Mouse (Mus musculus) forebrain, embryonic 16.5 days (tissue): ENCODE measurements at regions not wholly inside any gene's neighbourhood (a gene's known extent, or its start where the extent isn't known, plus 50 kb on each side); places are given as distances from the start of the nearest gene placed in this dataset.

Experiments used
- ATAC-seq: fragments of 200-750 bp; cut with Nextera tagmentation; 2 replicates; pipeline ENCODE4 v1.8.0; 2017; ENCODE audit warnings: mild to moderate bottlenecking, moderate library complexity
- H3K27ac ChIP-seq: fragments of 300-500 bp; sonication (generic); 2 replicates; pipeline ENCODE4 v1.5.1; 2014; ENCODE audit warnings: low read length, control low read depth
- H3K27me3 ChIP-seq: fragments of 300-500 bp; sonication (generic); replicated peaks from 2 replicates; pipeline ENCODE4 v1.6.1; 2014; ENCODE audit warnings: low read length; ENCODE audit not compliant: control insufficient read depth, insufficient read depth
- H3K36me3 ChIP-seq: fragments of 300-500 bp; sonication (generic); 2 replicates; pipeline ENCODE4 v1.6.1; 2014; ENCODE audit not compliant: control insufficient read depth, insufficient read depth
- H3K4me1 ChIP-seq: fragments of 300-500 bp; sonication (generic); replicated peaks from 2 replicates; pipeline ENCODE4 v1.6.1; 2014; ENCODE audit warnings: low read length; ENCODE audit not compliant: control insufficient read depth, insufficient read depth
- H3K4me2 ChIP-seq: fragments of 300-500 bp; sonication (generic); 2 replicates; pipeline ENCODE4 v1.6.1; 2014; ENCODE audit warnings: mild to moderate bottlenecking, low read length, control low read depth
- H3K4me3 ChIP-seq: fragments of 300-500 bp; sonication (generic); replicated peaks from 2 replicates; pipeline ENCODE4 v1.5.1; 2014; ENCODE audit warnings: mild to moderate bottlenecking, low read length, control low read depth
- H3K9ac ChIP-seq: fragments of 300-500 bp; sonication (generic); replicated peaks from 2 replicates; pipeline ENCODE4 v1.6.1; 2014; ENCODE audit warnings: low read depth, low read length, control low read depth
- H3K9me3 ChIP-seq: fragments of 300-500 bp; sonication (generic); 2 replicates; pipeline ENCODE4 v1.6.1; 2016; ENCODE audit warnings: low read length; ENCODE audit not compliant: control insufficient read depth
- WGBS: fragments of 180-500 bp; shearing (Covaris S2); extraction: QIAGEN DNeasy Blood & Tissue Kit; methylation state at CpG from one replicate; pipeline ENCODE4 v1.1.7; 2014; 5-methylcytosine and 5-hydroxymethylcytosine counted together

GRCm38 (mm10) chr5:7428291-7428690 is 83.7 kb upstream of the Zfp804b start:
- Histone ChIP-seq H3K9ac (no peak overlapping the region), H3K4me1 (no peaks in the 10 kb centered on the region)

DNA sequence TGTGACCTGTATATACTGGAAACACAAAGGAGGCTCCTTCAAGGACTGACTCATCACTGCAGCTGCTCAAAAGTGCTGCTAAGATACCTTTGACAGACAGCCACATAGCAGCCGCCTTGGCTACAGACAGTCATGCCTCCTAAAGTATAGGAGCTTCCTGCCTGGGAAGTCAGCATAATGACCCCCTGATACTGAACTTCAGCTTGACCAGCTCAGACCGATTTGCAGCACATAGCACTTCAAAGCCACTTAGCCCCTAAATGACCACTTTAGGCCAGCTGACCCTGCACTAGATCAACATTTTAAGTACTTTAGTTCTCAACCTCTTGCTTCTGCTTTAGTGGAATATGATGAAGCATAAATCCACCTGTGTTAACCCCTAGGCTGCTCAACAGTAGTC is 91.9 kb upstream of the Zfp804b start:
- Histone ChIP-seq H3K9ac (no peak overlapping the region), H3K4me3 (no peak overlapping the region), H3K27me3 (no peaks in the 10 kb centered on the region), H3K4me2 (no peak overlapping the region), H3K27ac (no peak overlapping the region), H3K4me1 (no peaks in the 10 kb centered on the region), H3K36me3 (no peaks in the 10 kb centered on the region), H3K9me3 (no peaks in the 10 kb centered on the region)
- WGBS: 83% methylated on average over 2 of the region's 2 CpGs
- no peak for ATAC-seq

More at GRCm38 (mm10) chr5:7428291-7428690, 83.7 kb upstream of the Zfp804b start:
- Histone ChIP-seq H3K9me3 (no peaks in the 10 kb centered on the region), H3K36me3 (no peaks in the 10 kb centered on the region), H3K4me3 (no peak overlapping the region), H3K27me3 (no peaks in the 10 kb centered on the region), H3K27ac (no peak overlapping the region), H3K4me2 (no peak overlapping the region)
- ATAC-seq: no peak
- WGBS: 35% methylated on average over 5 of the region's 5 CpGs

DNA sequence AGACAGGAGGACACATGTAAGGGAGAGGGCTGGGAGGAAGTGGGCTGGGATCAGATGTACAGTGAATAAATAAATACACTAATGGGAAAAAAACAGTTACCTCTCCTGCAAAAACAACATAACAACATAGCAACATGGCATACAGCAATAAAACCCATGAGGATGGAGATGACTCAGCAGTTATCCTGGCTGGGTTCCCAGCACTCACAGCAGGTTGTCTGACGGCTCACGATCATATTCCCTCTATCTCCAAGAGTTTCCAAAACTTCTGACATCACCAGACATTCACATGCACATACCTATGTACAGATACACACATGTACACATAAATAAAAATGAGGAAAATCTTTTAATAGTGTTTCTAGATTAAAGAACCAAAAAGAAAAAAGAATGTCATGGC is 103.4 kb upstream of the Zfp804b start:
- H3K9me3 ChIP-seq: no peaks in the 10 kb centered on the region
- no peak overlapping the region for H3K4me2 ChIP-seq
- H3K27me3 ChIP-seq: no peaks in the 10 kb centered on the region
- H3K9ac ChIP-seq: no peak overlapping the region
- no peak overlapping the region for H3K27ac ChIP-seq
- H3K36me3 ChIP-seq: no peaks in the 10 kb centered on the region
- H3K4me1 ChIP-seq: no peaks in the 10 kb centered on the region
- 51% methylated on average over 2 of the region's 2 CpGs for WGBS
- no peak overlapping the region for H3K4me3 ChIP-seq
- no peak for ATAC-seq

DNA sequence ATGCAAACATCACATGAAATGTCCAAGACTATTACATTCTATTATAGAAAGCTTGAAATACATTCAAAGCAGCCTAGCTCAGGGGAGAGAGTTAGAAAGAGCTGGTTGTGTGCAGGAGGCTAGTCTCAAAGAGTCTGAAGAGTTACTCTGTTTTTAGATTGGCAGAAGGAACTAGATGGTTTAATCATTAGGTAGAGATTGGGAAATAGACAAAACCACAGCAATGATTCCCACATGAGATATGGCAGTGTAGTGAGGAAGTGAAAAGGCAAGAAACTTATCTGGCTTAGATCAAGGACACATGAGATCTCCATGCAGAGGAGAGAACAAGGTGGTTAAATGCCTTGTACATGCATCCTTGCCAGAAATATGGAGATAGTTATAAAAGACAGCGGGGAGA is 110.3 kb upstream of the Zfp804b start:
- Histone ChIP-seq H3K27me3 (no peaks in the 10 kb centered on the region), H3K27ac (no peak overlapping the region), H3K4me1 (no peaks in the 10 kb centered on the region), H3K36me3 (no peaks in the 10 kb centered on the region), H3K9me3 (no peaks in the 10 kb centered on the region), H3K4me2 (no peak overlapping the region), H3K4me3 (no peak overlapping the region), H3K9ac (no peak overlapping the region)
- ATAC-seq: no peak
- 93% methylated on average over 1 of the region's 1 CpGs for WGBS

DNA sequence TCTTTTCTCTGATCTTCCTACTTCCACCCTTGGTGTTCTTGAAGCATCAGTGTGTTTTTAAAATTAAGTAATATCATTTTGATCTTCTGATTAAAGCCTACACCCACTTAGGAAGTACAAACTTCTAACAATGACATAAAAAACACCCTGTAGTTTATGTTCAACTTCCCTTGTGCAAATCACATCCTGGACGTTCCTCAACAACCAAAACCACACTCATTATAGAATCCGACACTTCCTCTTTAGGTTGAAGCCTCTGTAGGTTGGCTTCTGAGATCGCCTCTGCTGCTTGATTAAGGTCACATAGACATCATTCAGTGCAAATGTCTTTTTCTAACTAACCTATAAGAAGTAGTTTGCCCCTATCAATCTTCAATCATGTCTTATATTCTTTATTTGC is 112.5 kb upstream of the Zfp804b start:
- Histone ChIP-seq H3K27ac (no peak overlapping the region), H3K4me1 (no peaks in the 10 kb centered on the region), H3K27me3 (no peaks in the 10 kb centered on the region), H3K4me3 (no peak overlapping the region), H3K9ac (no peak overlapping the region), H3K9me3 (no peaks in the 10 kb centered on the region), H3K36me3 (no peaks in the 10 kb centered on the region), H3K4me2 (no peak overlapping the region)
- no peak for ATAC-seq
- 75% methylated on average over 3 of the region's 3 CpGs for WGBS

- no peaks in the 10 kb centered on the region for H3K9me3 ChIP-seq
- no peak overlapping the region for H3K4me3 ChIP-seq
- H3K27me3 ChIP-seq: no peaks in the 10 kb centered on the region
- no peak overlapping the region for H3K9ac ChIP-seq
- no peak overlapping the region for H3K27ac ChIP-seq
- H3K36me3 ChIP-seq: no peaks in the 10 kb centered on the region
- no peak overlapping the region for H3K4me2 ChIP-seq
- WGBS: 75% methylated on average over 2 of the region's 2 CpGs
- no peaks in the 10 kb centered on the region for H3K4me1 ChIP-seq
- ATAC-seq: no peak
These were observed 144.6 kb upstream of the Zfp804b start for GRCm38 (mm10) chr5:7489150-7489549.

DNA sequence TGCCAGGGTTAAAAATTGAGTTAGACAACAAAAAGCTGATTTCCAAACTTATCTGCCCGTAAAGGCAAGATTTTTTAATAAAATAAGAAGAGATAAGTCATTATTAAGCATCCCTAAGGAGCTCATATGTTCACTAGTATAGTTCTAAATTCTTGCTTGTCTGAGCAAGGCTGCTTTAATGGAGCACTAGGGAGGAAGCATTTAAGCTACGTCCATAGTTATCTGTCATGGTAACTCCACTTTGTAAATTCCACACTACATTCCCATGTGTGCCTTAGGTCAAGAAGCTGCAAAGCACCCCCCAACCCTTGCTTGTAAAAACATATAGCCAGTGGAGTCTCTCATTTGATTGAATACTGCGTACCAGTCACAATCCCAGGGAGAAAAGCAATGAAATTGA is 145.0 kb upstream of the Zfp804b start:
- no peak for ATAC-seq
- H3K27ac ChIP-seq: no peak overlapping the region
- 89% methylated on average over 3 of the region's 3 CpGs for WGBS
- no peaks in the 10 kb centered on the region for H3K36me3 ChIP-seq
- no peak overlapping the region for H3K4me2 ChIP-seq
- H3K9ac ChIP-seq: no peak overlapping the region
- H3K4me1 ChIP-seq: no peaks in the 10 kb centered on the region
- no peak overlapping the region for H3K4me3 ChIP-seq
- no peaks in the 10 kb centered on the region for H3K27me3 ChIP-seq
- no peaks in the 10 kb centered on the region for H3K9me3 ChIP-seq

DNA sequence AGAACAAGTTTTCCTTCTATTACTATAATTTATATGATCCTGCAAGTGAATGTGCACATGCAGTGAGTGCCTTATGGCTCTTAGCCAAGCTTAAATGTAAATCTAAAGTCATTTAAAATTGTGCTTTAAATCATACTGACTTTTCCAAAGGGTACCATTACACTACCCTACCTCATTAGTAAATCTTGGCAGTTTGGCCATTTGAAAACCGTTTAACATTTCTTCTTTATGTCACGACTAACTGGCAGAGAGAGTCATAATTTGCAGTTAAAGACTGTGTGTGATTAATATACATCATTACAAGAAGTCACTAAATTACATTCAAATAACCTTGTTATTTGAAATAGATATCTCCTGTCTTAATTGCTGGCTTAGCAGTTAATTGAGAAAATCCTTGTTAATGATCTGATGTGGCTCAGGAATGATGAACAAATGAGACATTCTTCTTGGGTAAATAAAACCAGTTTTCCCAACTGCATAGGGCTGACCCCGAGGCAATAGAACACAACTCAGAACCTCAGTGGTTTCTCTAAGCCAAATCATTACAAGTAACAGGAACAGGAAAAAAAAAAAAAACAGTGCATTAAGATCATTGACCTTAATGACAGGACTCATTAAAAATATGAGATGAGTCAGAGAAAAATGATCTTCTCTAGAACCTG is 173.1 kb upstream of the Zfp804b start:
- Histone ChIP-seq H3K27ac (no peak overlapping the region), H3K9ac (no peak overlapping the region), H3K4me1 (no peaks in the 10 kb centered on the region), H3K4me2 (no peak overlapping the region), H3K36me3 (no peaks in the 10 kb centered on the region), H3K9me3 (no peaks in the 10 kb centered on the region), H3K27me3 (no peaks in the 10 kb centered on the region), H3K4me3 (no peak overlapping the region)
- 38% methylated on average over 3 of the region's 3 CpGs for WGBS
- ATAC-seq: no peak

- no peak for ATAC-seq
- Histone ChIP-seq H3K27me3 (no peaks in the 10 kb centered on the region), H3K9me3 (no peaks in the 10 kb centered on the region), H3K4me2 (no peak overlapping the region), H3K27ac (no peak overlapping the region), H3K4me1 (no peaks in the 10 kb centered on the region), H3K4me3 (no peak overlapping the region), H3K9ac (no peak overlapping the region), H3K36me3 (no peaks in the 10 kb centered on the region)
- 97% methylated on average over 1 of the region's 1 CpGs for WGBS
These were observed 188.2 kb upstream of the Zfp804b start for GRCm38 (mm10) chr5:7532686-7533199.
